Comparison of ENCODE assay signal across 1 mouse cellular context in genomic region chr11:80142872-80143271, GRCm38 (mm10).
TF ChIP-seq lines count a peak whose summit lies in the region.

No protein-coding gene starts in this region.

TF ChIP-seq in CH12.LX, 34 proteins besides CTCF, POLR2A, EP300 and RAD21 (continued from another document):
- no peak; the same call in 1 of the 2 replicates for TF ChIP-seq HCFC1 (IDR thresholded peaks at IDR 0.05; ENCODE audit: low read depth, low read length)
- TF ChIP-seq MYC (IDR thresholded peaks at IDR 0.05; ENCODE audit: low read depth, low read length), result no peak
- TF ChIP-seq USF2 (conservative IDR thresholded peaks at IDR 0.05; ENCODE audit: low read depth, low read length), result no peak
TF ChIP-seq in CH12.LX: peak in this region for 0.
